Mouse (Mus musculus) CD8-positive naive resting alpha-beta T cell, adult 2 months (primary cell): Measurements from ENCODE around the gene Ero1lb.

ENCODE experiments used
- DNase-seq, 2 experiments: peaks; one replicate each; pipeline ENCODE4 v3.0.0; 2022; ENCODE audit warnings: low read depth in 2 of 2, low spot score in 2 of 2

The Ero1lb gene

DNA sequence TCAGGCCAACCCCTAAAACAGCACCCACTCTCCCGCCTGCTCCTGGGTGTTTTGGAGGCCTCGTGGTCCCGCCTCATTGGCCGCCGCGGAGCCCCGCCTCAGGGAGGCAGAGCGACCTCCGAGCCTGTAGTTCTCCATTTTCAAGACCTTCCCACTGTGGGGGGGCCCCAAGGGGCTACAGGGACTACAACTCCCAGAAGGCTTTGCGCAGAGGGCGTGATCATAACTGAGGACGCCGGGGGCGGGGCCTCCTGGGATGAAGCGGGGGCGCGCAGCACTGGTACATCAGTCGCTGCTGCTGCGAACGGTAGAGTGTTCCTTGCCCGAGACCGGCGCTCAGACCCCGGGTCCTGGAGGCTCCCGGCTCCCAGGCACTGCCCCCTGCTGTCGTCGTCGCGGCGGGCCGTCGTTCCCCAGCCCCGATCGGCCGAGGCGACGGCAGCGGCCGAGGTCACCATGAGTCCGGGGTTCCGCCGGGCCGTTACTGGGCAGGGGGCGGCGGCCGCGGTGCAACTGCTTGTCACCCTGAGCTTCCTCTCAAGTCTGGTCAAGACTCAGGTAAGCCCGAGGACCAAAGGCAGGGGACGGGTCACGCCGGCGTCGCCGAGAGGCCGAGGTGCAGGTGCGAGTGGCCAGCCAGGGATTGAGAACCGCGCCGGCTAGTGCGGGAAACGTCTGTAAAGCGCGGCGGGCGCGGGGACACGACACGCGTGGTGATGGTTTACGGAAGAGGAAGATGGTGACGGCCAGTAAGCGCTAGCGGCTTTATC is at the start of gene Ero1lb:
TSS of gene Ero1lb (plus strand) at position 254 of the 770 bp plus-strand sequence.
- peak; percentile 99 to 100 for DNase-seq

- no peak for DNase-seq
Measured at GRCm38 (mm10) chr13:12519371-12519770, 46.3 kb upstream of the Ero1lb start.

- peak; percentile 16 to 20 for DNase-seq
Measured at GRCm38 (mm10) chr13:12519955-12520584, 45.6 kb upstream of the Ero1lb start, which contains the start of gene Edaradd. Gene Edaradd (minus strand): TSS chr13:12520438.

DNA sequence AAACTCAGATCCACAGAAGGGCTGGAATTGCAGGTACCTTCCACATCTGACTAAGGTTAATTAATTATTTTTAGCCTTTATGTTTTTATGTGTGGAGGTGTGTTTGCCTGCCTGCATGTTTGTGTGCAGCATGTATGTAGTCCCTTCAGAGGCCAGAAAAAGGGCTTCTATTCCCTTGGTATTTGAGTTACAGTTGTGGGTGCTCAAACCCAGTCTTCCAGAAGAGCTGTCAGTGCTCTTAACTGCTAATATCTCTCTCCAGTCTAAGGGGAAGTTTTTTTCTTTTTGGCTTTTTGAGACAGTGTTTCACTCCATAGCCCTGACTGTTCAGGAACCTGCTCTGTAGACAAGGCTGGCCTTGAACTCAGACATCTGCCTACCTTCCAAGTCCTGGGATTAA is 43.3 kb upstream of the Ero1lb start:
- no peak for DNase-seq

DNA sequence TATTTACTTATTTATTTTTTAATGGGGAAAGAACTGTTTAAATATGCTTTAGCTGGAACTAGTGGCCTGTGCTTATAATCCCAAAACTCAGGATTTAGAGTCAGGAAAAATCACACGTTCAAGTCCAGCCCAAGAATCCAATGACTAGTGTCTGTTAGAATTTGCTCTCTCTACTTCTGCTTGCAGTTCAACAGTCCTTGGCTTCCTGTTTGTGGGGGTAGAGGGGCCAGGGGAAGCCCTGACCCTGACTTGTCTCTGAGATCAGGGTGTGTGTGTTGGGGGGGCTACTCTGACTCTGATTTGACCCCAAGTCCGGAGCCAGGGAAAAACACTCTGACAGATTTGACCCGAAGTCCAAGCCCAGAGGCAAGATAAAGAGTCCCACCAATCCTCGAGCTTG is 40.0 kb upstream of the Ero1lb start:
- no peak for DNase-seq

- no peak for DNase-seq
Measured at GRCm38 (mm10) chr13:12534628-12535027, 31.0 kb upstream of the Ero1lb start.

DNA sequence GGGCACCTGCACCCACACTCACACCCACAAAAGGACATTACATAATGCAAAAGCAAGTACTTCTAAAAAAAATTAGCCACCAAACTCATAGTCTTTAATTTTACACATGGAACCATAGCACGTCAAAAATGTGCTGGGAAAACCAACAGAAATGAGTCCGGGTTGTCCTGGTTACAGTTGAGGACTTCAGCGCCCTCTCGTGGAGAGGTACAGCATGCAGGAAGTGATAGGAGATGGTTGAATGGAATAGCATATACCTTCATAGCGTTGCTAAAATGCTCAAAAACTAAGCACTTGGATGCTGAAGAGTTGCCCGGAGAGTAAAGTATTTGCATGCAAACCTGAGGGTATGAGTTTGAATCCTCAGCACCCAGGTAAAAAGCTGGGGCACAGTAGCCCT is 27.7 kb upstream of the Ero1lb start:
- DNase-seq: peak; percentile 44 to 69

GRCm38 (mm10) chr13:12539716-12540115 is 26.0 kb upstream of the Ero1lb start:
- DNase-seq: no peak

GRCm38 (mm10) chr13:12540119-12540518 is 25.6 kb upstream of the Ero1lb start:
- no peak for DNase-seq

DNA sequence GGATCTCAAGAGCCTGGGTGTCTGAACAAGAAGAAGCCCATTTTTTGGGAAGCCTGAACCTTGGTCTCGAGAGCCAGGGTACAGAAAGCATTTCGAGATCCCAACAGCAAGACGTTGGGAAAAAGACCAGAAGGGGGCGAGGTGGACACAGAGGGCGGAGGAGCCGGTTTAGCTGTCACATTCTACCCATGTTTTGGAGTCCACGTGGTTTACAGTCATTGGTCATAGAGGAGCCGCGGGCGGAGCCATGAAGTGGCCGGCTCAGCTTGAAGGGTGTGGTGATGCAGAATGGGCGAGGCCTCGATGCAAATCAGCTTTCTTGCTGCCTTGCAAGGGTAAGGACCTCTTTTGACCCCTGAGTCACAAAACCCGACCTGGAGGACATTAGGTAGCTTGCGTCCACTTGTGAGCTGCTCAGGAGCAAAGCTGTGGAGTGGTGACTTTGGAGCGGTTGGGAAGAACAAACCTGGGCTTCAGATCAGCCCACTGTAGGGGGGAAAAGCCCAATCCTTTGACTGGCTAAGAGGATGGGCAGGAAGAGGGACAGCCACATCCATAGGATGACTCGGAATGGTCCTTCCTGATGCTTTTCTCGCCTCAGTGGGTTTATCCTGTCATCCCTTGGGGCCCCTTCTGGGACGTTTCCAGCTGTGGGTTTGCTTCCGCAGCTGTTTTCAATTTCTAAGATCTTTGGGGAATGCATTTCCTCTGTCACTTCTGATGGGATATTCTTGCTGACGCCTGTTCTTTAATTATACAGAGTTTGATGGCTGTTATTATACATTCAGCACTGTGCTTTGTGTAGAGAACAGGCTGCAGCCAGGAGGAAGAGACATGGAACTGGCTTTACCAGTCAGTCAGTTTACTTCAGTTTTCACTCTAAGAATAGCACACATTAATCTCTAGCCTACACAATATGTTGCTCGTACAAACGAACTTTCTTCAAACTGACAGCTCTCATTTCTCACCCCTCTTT is 23.4 kb upstream of the Ero1lb start:
- no peak for DNase-seq

GRCm38 (mm10) chr13:12543246-12543645 is 22.4 kb upstream of the Ero1lb start:
- DNase-seq: no peak

DNA sequence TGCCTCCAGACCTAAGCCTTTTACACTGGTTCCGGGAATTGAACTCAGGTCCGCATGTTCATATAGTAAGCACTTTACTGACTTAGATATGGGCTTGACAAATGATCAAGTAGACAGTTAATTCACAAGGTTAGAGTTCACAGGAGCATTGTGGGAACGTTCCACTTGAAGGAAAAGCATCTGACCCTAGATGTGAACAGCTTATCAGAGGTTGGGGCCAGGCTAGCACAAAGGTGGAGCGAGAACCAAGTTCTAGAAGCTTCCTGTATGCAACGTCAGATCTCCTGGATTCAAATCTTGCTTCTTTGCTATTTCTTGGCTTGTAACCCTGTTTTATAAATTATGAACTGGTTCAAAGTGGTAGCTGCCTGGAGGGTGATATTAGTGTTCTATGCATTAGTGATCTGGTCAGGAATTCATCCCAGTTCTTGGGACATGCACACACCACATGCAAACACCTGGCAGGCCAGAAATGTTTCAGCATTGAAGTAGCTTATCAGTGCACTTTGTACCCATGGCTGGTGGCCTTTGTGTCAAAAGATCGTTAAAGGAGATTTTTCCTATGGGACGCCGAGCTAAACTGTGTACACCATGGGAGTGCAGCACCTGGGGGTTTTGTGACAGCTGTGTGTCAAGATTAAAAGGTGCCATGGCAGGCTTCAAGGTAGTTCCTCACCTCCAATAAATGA is 21.6 kb upstream of the Ero1lb start:
- no peak for DNase-seq

GRCm38 (mm10) chr13:12554211-12554610 is 11.5 kb upstream of the Ero1lb start:
- no peak for DNase-seq

DNA sequence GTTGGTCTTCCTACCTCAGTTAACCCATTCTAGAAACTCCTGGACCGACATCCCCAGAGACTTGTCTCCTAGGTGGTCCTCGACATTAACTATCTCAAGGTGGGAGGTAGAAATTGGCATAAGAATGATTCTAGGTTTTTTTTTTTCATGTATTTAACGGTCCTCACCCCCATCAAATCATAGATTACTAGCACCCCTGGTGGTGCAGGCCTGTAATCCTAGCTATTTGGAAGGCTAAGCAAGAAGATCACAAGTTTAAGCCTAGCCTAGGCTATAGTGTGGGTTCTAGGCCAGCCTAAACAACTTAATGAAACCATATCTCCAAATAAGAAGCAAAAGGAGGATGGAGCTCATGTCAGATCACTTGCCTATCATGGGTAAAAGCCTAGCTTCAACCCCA is 6.6 kb upstream of the Ero1lb start:
- DNase-seq: no peak

GRCm38 (mm10) chr13:12559462-12560120 is 6.1 kb upstream of the Ero1lb start:
- DNase-seq: no peak

DNA sequence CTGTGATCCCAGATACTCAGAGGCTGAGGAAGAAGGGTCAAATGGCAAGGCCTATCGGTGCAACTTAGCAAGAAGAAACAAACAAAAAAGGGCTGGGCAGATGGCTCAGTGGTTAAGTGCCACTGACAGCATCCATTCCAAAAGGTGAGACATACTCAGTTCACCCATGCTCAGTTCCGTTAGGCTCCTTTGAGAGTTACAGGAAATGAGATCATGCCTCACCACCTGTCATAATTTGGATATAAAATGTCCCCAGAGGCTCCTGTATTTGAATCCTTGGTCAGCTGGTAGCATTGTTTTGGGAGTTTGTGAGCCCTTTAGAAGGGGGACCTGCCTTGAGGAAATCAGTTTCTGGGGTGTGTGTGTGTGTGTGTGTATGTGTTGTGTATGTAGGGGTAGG is 3.9 kb upstream of the Ero1lb start:
- no peak for DNase-seq

DNA sequence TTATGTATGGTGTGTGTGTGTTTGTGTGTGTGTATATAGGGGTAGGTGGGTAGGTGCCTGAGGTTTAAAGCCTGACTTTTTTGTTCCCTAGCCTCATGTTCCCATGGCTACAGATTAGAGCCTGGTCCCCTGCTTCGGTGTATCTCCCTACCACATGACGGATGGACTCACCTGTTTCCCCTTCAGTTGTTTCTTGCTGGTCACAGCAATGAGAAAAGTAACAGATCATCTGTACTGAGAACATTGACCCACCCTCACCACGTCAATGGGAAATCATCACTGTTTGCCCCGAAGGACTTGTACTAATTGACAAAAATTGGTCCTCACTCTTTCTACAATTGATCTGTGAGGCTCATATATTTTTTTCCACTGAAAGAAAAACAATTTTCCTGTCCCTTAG is 3.4 kb upstream of the Ero1lb start:
- no peak for DNase-seq

GRCm38 (mm10) chr13:12567936-12568335 is 2.3 kb downstream of the Ero1lb start:
- no peak for DNase-seq

DNA sequence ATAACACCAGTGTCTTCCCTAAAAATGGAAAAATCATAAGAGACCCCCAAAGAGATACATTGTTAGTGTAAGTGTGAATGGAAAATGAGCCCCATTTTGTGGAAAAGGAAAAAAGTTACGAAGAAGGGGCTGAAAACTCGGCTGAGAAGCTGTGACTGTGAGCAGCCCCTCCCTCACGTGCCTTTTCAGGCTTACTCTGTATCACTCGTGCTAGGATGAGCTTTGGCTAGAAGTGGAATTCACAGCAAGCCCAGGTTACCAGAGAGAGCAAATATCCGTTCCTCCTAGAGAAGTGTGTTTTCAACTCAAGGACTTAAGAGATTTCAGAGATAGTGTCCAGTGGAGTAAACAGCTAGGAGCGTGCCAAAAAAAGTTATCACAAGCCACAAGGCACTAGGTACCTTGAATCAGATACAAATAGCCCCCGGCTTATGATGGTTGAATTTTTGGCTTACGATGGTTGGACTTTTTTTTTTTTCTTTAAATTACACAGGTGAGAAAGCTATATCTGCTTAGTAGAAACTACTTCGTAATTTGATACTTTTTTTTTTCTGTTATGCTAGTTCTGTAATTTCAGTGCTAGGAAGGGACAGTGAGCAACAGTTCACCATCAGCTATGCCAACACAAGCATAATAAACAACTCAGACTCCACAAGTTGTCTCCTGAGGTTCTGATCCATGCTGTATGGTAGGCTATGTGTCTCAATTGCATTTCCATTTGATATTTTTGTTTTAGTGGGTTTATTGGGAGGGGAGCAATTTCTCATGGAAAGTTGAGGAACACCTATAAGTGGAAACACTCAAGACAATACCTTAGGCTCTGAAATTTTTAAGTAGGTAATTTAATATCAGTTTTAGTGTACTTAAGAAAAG is 3.2 kb downstream of the Ero1lb start:
- DNase-seq: no peak
